Mouse (Mus musculus) heart, embryonic 15.5 days (tissue): ENCODE results near the gene Tmem132c. TPM values are rescaled to one million over a fixed set of nuclear protein-coding genes. Genes with fewer than 3 reads are reported as not detected.
A peak's percentile ranks its signal among the peaks of the same experiment; 100 is the strongest.

Experiments
- ATAC-seq: fragments of 200-750 bp; cut with Nextera tagmentation; replicated peaks from 2 replicates; pipeline ENCODE4 v1.8.0; 2017; ENCODE audit warnings: low read depth, moderate TSS enrichment; ENCODE audit not compliant: insufficient number of reproducible peaks, insufficient read depth, low FRiP score
- H3K27ac ChIP-seq: fragments of 300-500 bp; sonication (generic); 2 replicates; pipeline ENCODE4 v1.5.1; 2015; ENCODE audit warnings: mild to moderate bottlenecking, inconsistent platforms
- H3K27me3 ChIP-seq: fragments of 300-500 bp; sonication (generic); 2 replicates; pipeline ENCODE4 v1.6.1; 2015; ENCODE audit warnings: inconsistent platforms
- H3K36me3 ChIP-seq: fragments of 300-500 bp; sonication (generic); 2 replicates; pipeline ENCODE4 v1.6.1; 2015; ENCODE audit warnings: mild to moderate bottlenecking, inconsistent platforms
- H3K4me1 ChIP-seq: fragments of 300-500 bp; sonication (generic); replicated peaks from 2 replicates; pipeline ENCODE4 v1.6.1; 2015; ENCODE audit warnings: inconsistent platforms
- H3K4me2 ChIP-seq: fragments of 300-500 bp; sonication (generic); 2 replicates; pipeline ENCODE4 v1.6.1; 2015; ENCODE audit warnings: inconsistent platforms, mild to moderate bottlenecking, moderate library complexity
- H3K4me3 ChIP-seq: fragments of 300-500 bp; sonication (generic); 2 replicates; pipeline ENCODE4 v1.5.1; 2015; ENCODE audit warnings: mild to moderate bottlenecking, inconsistent platforms
- H3K9ac ChIP-seq: fragments of 300-500 bp; sonication (generic); 2 replicates; pipeline ENCODE4 v1.6.1; 2015; ENCODE audit warnings: mild to moderate bottlenecking, inconsistent platforms
- H3K9me3 ChIP-seq: fragments of 300-500 bp; sonication (generic); replicated peaks from 2 replicates; pipeline ENCODE4 v1.6.1; 2016; ENCODE audit warnings: inconsistent platforms
- WGBS: fragments of 180-500 bp; shearing (Covaris S2); methylation state at CpG from one replicate; pipeline ENCODE4 v1.1.7; 2015; ENCODE audit warnings: mixed read lengths; 5-methylcytosine and 5-hydroxymethylcytosine counted together
- polyA plus RNA-seq: library from polyadenylated mRNA; unstranded; fragments of >200 nt; fragmentation: Nextera tagmentation; extraction: Ambion mirVana; gene quantifications from 2 replicates; pipeline ENCODE4 v1.2.1, GENCODE M21; 2015

Gene Tmem132c
- polyA plus RNA-seq, 1 experiment from 2014 or later = 1.5 TPM

- no peak overlapping the region for H3K9ac ChIP-seq
- H3K9me3 ChIP-seq = no peaks in the 10 kb centered on the region
- H3K4me1 ChIP-seq = 0 out of 2 replicates have a peak, but pooled peaks cover under 1% of the 10 kb centered on the region
- H3K4me2 ChIP-seq = no peak overlapping the region
- no peak overlapping the region for H3K27ac ChIP-seq
- H3K27me3 ChIP-seq = no peaks in the 10 kb centered on the region
- H3K4me3 ChIP-seq = no peak overlapping the region
- WGBS = 76% methylated on average over 3 of the region's 3 CpGs
- no peak for ATAC-seq
- no peaks in the 10 kb centered on the region for H3K36me3 ChIP-seq
These were observed 134.0 kb downstream of the Tmem132c start for GRCm38 (mm10) chr5:127375654-127376053.

- Histone ChIP-seq H3K4me3 (no peak overlapping the region), H3K9ac (no peak overlapping the region), H3K27ac (no peak overlapping the region), H3K9me3 (no peaks in the 10 kb centered on the region), H3K27me3 (no peaks in the 10 kb centered on the region), H3K36me3 (no peaks in the 10 kb centered on the region), H3K4me1 (no peaks in the 10 kb centered on the region), H3K4me2 (no peak overlapping the region)
- no peak for ATAC-seq
- WGBS = 49% methylated on average over 5 of the region's 5 CpGs
These were observed 136.9 kb downstream of the Tmem132c start for GRCm38 (mm10) chr5:127378521-127378920.

- Histone ChIP-seq H3K27ac (no peak overlapping the region), H3K4me3 (no peak overlapping the region), H3K9me3 (no peaks in the 10 kb centered on the region), H3K4me2 (no peak overlapping the region), H3K36me3 (no peaks in the 10 kb centered on the region), H3K27me3 (no peaks in the 10 kb centered on the region), H3K9ac (no peak overlapping the region), H3K4me1 (no peaks in the 10 kb centered on the region)
- 70% methylated on average over 2 of the region's 2 CpGs for WGBS
- no peak for ATAC-seq
These were observed 137.7 kb downstream of the Tmem132c start for GRCm38 (mm10) chr5:127379351-127379750.

GRCm38 (mm10) chr5:127381216-127381615 lies 139.6 kb downstream of the Tmem132c start:
- H3K27me3 ChIP-seq = no peaks in the 10 kb centered on the region
- no peaks in the 10 kb centered on the region for H3K4me1 ChIP-seq
- H3K27ac ChIP-seq = no peak overlapping the region
- H3K4me2 ChIP-seq = no peak overlapping the region
- no peaks in the 10 kb centered on the region for H3K9me3 ChIP-seq
- no peaks in the 10 kb centered on the region for H3K36me3 ChIP-seq
- WGBS = 66% methylated on average over 4 of the region's 4 CpGs
- no peak overlapping the region for H3K9ac ChIP-seq
- no peak overlapping the region for H3K4me3 ChIP-seq
- no peak for ATAC-seq

- no peak overlapping the region for H3K27ac ChIP-seq
- no peak for ATAC-seq
- H3K4me2 ChIP-seq = no peak overlapping the region
- no peaks in the 10 kb centered on the region for H3K4me1 ChIP-seq
- no peaks in the 10 kb centered on the region for H3K9me3 ChIP-seq
- no peak overlapping the region for H3K4me3 ChIP-seq
- WGBS = 62% methylated on average over 5 of the region's 5 CpGs
- no peaks in the 10 kb centered on the region for H3K36me3 ChIP-seq
- no peak overlapping the region for H3K9ac ChIP-seq
- H3K27me3 ChIP-seq = no peaks in the 10 kb centered on the region
These were observed 141.0 kb downstream of the Tmem132c start for GRCm38 (mm10) chr5:127382571-127382970.

- H3K4me1 ChIP-seq = no peaks in the 10 kb centered on the region
- no peak overlapping the region for H3K27ac ChIP-seq
- H3K27me3 ChIP-seq = no peaks in the 10 kb centered on the region
- no peak overlapping the region for H3K4me3 ChIP-seq
- no peak overlapping the region for H3K9ac ChIP-seq
- H3K36me3 ChIP-seq = no peaks in the 10 kb centered on the region
- H3K4me2 ChIP-seq = no peak overlapping the region
- 0 out of 2 replicates have a peak, but pooled peaks cover 2% of the 10 kb centered on the region for H3K9me3 ChIP-seq
- whole genome bisulfite sequencing = 89% methylated on average over 5 of the region's 5 CpGs
- no peak for ATAC-seq
These were observed 149.6 kb downstream of the Tmem132c start for GRCm38 (mm10) chr5:127391187-127391586.

GRCm38 (mm10) chr5:127396889-127397288 lies 155.3 kb downstream of the Tmem132c start:
- ATAC-seq = no peak
- Histone ChIP-seq H3K9ac (no peak overlapping the region), H3K4me2 (no peak overlapping the region), H3K36me3 (no peaks in the 10 kb centered on the region), H3K9me3 (no peaks in the 10 kb centered on the region), H3K27me3 (no peaks in the 10 kb centered on the region), H3K27ac (no peak overlapping the region), H3K4me1 (peaks cover 5% of the 10 kb centered on the region; the same call in 1 of the 2 replicates), H3K4me3 (no peak overlapping the region)
- WGBS = 36% methylated on average over 9 of the region's 9 CpGs

GRCm38 (mm10) chr5:127398010-127398409 lies 156.4 kb downstream of the Tmem132c start:
- 29% methylated on average over 7 of the region's 7 CpGs for WGBS
- Histone ChIP-seq H3K27ac (no peak overlapping the region), H3K9ac (no peak overlapping the region), H3K27me3 (no peaks in the 10 kb centered on the region), H3K9me3 (no peaks in the 10 kb centered on the region), H3K4me1 (peaks cover 5% of the 10 kb centered on the region; the same call in 1 of the 2 replicates), H3K4me2 (no peak overlapping the region), H3K4me3 (no peak overlapping the region), H3K36me3 (no peaks in the 10 kb centered on the region)
- ATAC-seq = no peak

GRCm38 (mm10) chr5:127405391-127406000 lies 163.9 kb downstream of the Tmem132c start:
- Histone ChIP-seq H3K9ac (no peak overlapping the region), H3K36me3 (no peaks in the 10 kb centered on the region), H3K27ac (peak overlapping the region; percentile 51; the same call in 1 of the 2 replicates), H3K4me1 (peaks cover 12% of the 10 kb centered on the region), H3K27me3 (no peaks in the 10 kb centered on the region), H3K4me3 (no peak overlapping the region), H3K4me2 (peak overlapping the region; percentile 41), H3K9me3 (no peaks in the 10 kb centered on the region)
- peak; percentile 78 for ATAC-seq
- 29% methylated on average over 18 of the region's 18 CpGs for WGBS

GRCm38 (mm10) chr5:127406014-127406655 lies 164.5 kb downstream of the Tmem132c start:
- 0 out of 2 replicates have a peak overlapping the region, but pooled peaks have one; percentile 51 for H3K27ac ChIP-seq
- peaks cover 12% of the 10 kb centered on the region for H3K4me1 ChIP-seq
- H3K9me3 ChIP-seq = no peaks in the 10 kb centered on the region
- H3K36me3 ChIP-seq = no peaks in the 10 kb centered on the region
- H3K4me2 ChIP-seq = peak overlapping the region; percentile 41
- H3K9ac ChIP-seq = no peak overlapping the region
- H3K27me3 ChIP-seq = no peaks in the 10 kb centered on the region
- no peak for ATAC-seq
- WGBS = 32% methylated on average over 9 of the region's 9 CpGs
- H3K4me3 ChIP-seq = no peak overlapping the region

- Histone ChIP-seq H3K9ac (no peak overlapping the region), H3K36me3 (no peaks in the 10 kb centered on the region), H3K4me3 (no peak overlapping the region), H3K27me3 (no peaks in the 10 kb centered on the region), H3K27ac (no peak overlapping the region), H3K9me3 (no peaks in the 10 kb centered on the region), H3K4me1 (no peaks in the 10 kb centered on the region), H3K4me2 (no peak overlapping the region)
- no peak for ATAC-seq
- 48% methylated on average over 7 of the region's 7 CpGs for WGBS
These were observed 174.9 kb downstream of the Tmem132c start for GRCm38 (mm10) chr5:127416536-127416935.

GRCm38 (mm10) chr5:127423936-127424335 lies 182.3 kb downstream of the Tmem132c start:
- no peaks in the 10 kb centered on the region for H3K9me3 ChIP-seq
- H3K4me2 ChIP-seq = no peak overlapping the region
- H3K27me3 ChIP-seq = no peaks in the 10 kb centered on the region
- H3K4me1 ChIP-seq = no peaks in the 10 kb centered on the region
- no peak overlapping the region for H3K9ac ChIP-seq
- ATAC-seq = no peak
- H3K36me3 ChIP-seq = no peaks in the 10 kb centered on the region
- no peak overlapping the region for H3K4me3 ChIP-seq
- H3K27ac ChIP-seq = no peak overlapping the region
